ENCODE assay signal across 20 mouse cellular contexts in genomic region chr6:57329394-57329793, GRCm38 (mm10). TPM values are rescaled to one million over a fixed set of nuclear protein-coding genes. Genes with fewer than 3 reads are reported as not detected.
A peak's percentile ranks its signal among the peaks of the same experiment; 100 is the strongest.
DNase-seq lines count a peak whose midpoint lies in the region; ATAC-seq and TF ChIP-seq lines count a peak whose summit lies in the region.
"Had no signal": no experiment of that assay in that cellular context is flagged by ENCODE, and none has a peak within 500 bp of the region (broad histone marks: within the 10 kb centered on the region; RNA-seq: fewer than 3 reads in every experiment).

Vmn1r16 (minus strand) TSS chr6:57329494.

- no peaks in the 10 kb centered on the region for H3K36me3 ChIP-seq in lung, postnatal 0 days (ENCODE audit: insufficient read depth, low read length)
- H3K36me3 ChIP-seq: G1E had no signal

- no peaks in the 10 kb centered on the region for H3K27me3 ChIP-seq in lung, postnatal 0 days (replicated peaks; ENCODE audit: insufficient read depth, low read length)
- H3K27me3 ChIP-seq: CH12.LX, Patski had no signal

- ATAC-seq in lung, postnatal 0 days = no peak
- ATAC-seq: activated CD4-positive, CD25-positive, alpha-beta regulatory T cell, adult 4 months; CD4-positive, CD25-positive, alpha-beta regulatory T cell, adult 4 months; Patski had no signal

- peak; percentile 0 for DNase-seq in lung, postnatal 0 days (ENCODE audit: low spot score)
- DNase-seq in lung, postnatal 25 days (ENCODE audit: low spot score) = no peak
- DNase-seq: adrenal gland, adult 2 months; adrenal gland, adult 8-10 months; adrenal gland, postnatal 10 days; adrenal gland, postnatal 14 days; adrenal gland, postnatal 25 days; adrenal gland, postnatal 36 days; B cell, adult 2 months; cerebellum, adult 11 months; cerebellum, adult 11-12 months; cerebellum, adult 18-20 months; cerebellum, adult 2 months had no signal

- no peak for TF ChIP-seq EP300 in lung, postnatal 0 days (IDR thresholded peaks at IDR 0.05)

- H3K27ac ChIP-seq in lung, postnatal 0 days (ENCODE audit: low read length) = no peak within 1 kb of the TSS

- no peaks in the 10 kb centered on the region for H3K9me3 ChIP-seq in lung, postnatal 0 days (ENCODE audit: low read length)
- H3K9me3 ChIP-seq: G1E had no signal

- WGBS in lung, postnatal 0 days = 72% methylated on average over 3 of the region's 3 CpGs

- no peak within 1 kb of the TSS for H3K4me3 ChIP-seq in lung, postnatal 0 days (ENCODE audit: low read depth, low read length)

- no peak for TF ChIP-seq CTCF in lung, postnatal 0 days (IDR thresholded peaks at IDR 0.05)

- no peak within 1 kb of the TSS for H3K4me2 ChIP-seq in lung, postnatal 0 days (replicated peaks; ENCODE audit: low read depth, low read length)

- H3K4me1 ChIP-seq in lung, postnatal 0 days (ENCODE audit: insufficient read depth, low read depth, low read length) = no peaks in the 10 kb centered on the region

- H3K9ac ChIP-seq in lung, postnatal 0 days (replicated peaks; ENCODE audit: low read depth) = no peak within 1 kb of the TSS

RNA-seq across cellular contexts. Expression of gene Vmn1r16, which starts in this region (rescaled TPM):
- not detected in 2 replicates for polyA plus RNA-seq in lung, postnatal 0 days (2015; fragmentation: Nextera tagmentation; extraction: Ambion mirVana)
- polyA plus RNA-seq: activated CD4-positive, CD25-positive, alpha-beta regulatory T cell, adult 4 months; adrenal gland, adult 2 months; brain, embryonic 14.5 days; C2C12; CD4-positive, CD25-positive, alpha-beta regulatory T cell, adult 4 months; cerebellum, adult 2 months; G1E had no signal

Comparison
In these comparisons a context has a peak if more than half of its experiments do, and no peak if none do; other contexts are left out.
1. Peak in DNase-seq in lung, postnatal 0 days; RNA of the gene not detected or under 1 TPM.